Mouse (Mus musculus) forebrain, embryonic 12.5 days (tissue): ENCODE measurements around the gene Sgta. TPM values are rescaled to one million over a fixed set of nuclear protein-coding genes. Genes with fewer than 3 reads are reported as not detected.

ENCODE experiments used
- ATAC-seq: fragments of 200-750 bp; cut with Nextera tagmentation; 2 replicates; pipeline ENCODE4 v1.8.0; 2017; ENCODE audit warnings: moderate TSS enrichment; ENCODE audit not compliant: low FRiP score
- H3K27ac ChIP-seq: fragments of 300-500 bp; sonication (generic); 2 replicates; pipeline ENCODE4 v1.5.1; 2016; ENCODE audit warnings: mild to moderate bottlenecking
- H3K27me3 ChIP-seq: fragments of 300-500 bp; sonication (generic); 2 replicates; pipeline ENCODE4 v1.6.1; 2016; ENCODE audit warnings: mild to moderate bottlenecking
- H3K36me3 ChIP-seq: fragments of 300-500 bp; sonication (generic); replicated peaks from 2 replicates; pipeline ENCODE4 v1.6.1; 2016; ENCODE audit warnings: mild to moderate bottlenecking
- H3K4me1 ChIP-seq: fragments of 300-500 bp; sonication (generic); 2 replicates; pipeline ENCODE4 v1.6.1; 2016
- H3K4me2 ChIP-seq: fragments of 300-500 bp; sonication (generic); 2 replicates; pipeline ENCODE4 v1.6.1; 2016; ENCODE audit warnings: mild to moderate bottlenecking, moderate library complexity
- H3K4me3 ChIP-seq: fragments of 300-500 bp; sonication (generic); replicated peaks from 2 replicates; pipeline ENCODE4 v1.5.1; 2016; ENCODE audit warnings: mild to moderate bottlenecking
- H3K9ac ChIP-seq: fragments of 300-500 bp; sonication (generic); 2 replicates; pipeline ENCODE4 v1.6.1; 2016; ENCODE audit warnings: mild to moderate bottlenecking
- H3K9me3 ChIP-seq: fragments of 300-500 bp; sonication (generic); 2 replicates; pipeline ENCODE4 v1.6.1; 2016
- WGBS: fragments of 180-500 bp; shearing (Covaris S2); methylation state at CpG from one replicate; pipeline ENCODE4 v1.1.7; 2016; 5-methylcytosine and 5-hydroxymethylcytosine counted together
- polyA plus RNA-seq: library from polyadenylated mRNA; unstranded; fragments of >200 nt; fragmentation: Nextera tagmentation; extraction: Ambion mirVana; gene quantifications from 2 replicates; pipeline ENCODE4 v1.2.1, GENCODE M21; 2016

Gene Sgta
- polyA plus RNA-seq, 1 experiment from 2014 or later, result 262 TPM

DNA sequence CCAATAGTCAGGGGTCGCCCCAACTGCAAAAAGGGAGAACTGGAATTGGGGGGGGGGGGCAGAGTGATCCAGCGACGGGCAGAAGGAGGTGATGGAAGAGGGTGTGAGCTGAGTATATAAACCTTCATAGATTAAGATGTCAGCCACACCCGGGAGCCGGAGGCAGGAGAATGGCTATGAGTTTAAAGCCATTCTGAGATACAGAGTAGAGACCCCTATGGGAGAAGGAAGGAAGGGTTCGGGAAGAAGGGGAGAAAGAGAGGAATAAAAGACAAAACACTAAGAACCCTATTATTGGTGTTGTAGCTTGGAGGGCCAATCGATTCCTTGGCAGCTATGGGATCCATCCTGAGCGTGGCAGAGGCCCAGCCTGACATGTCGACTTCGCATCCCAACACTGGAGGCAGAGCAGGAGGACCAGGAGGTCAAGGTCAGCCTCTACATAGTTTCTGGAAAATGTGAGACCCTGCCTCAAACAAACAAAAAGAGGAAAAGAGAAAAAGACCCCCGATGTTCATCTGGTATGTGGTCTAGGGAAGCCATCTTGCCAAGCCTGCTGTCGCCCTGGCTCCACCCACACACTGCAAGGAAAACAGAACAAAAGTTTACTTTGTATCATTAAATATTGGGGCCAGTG lies 34.2 kb downstream of the Sgta start, which contains the start of gene Diras1:
TSS of gene Diras1 (minus strand) at position 24 of the 637 bp plus-strand sequence.
- peak within 1 kb of the TSS; percentile 79 for H3K4me2 ChIP-seq
- peaks cover 8% of the 10 kb centered on the region for H3K36me3 ChIP-seq
- H3K4me1 ChIP-seq, result peaks cover 13% of the 10 kb centered on the region
- no peak for ATAC-seq
- peak within 1 kb of the TSS; percentile 48 for H3K4me3 ChIP-seq
- H3K27me3 ChIP-seq, result peaks cover 54% of the 10 kb centered on the region
- WGBS, result 50% methylated on average over 11 of the region's 12 CpGs
- peak within 1 kb of the TSS; percentile 64 for H3K9ac ChIP-seq
- no peaks in the 10 kb centered on the region for H3K9me3 ChIP-seq
- no peak within 1 kb of the TSS for H3K27ac ChIP-seq

DNA sequence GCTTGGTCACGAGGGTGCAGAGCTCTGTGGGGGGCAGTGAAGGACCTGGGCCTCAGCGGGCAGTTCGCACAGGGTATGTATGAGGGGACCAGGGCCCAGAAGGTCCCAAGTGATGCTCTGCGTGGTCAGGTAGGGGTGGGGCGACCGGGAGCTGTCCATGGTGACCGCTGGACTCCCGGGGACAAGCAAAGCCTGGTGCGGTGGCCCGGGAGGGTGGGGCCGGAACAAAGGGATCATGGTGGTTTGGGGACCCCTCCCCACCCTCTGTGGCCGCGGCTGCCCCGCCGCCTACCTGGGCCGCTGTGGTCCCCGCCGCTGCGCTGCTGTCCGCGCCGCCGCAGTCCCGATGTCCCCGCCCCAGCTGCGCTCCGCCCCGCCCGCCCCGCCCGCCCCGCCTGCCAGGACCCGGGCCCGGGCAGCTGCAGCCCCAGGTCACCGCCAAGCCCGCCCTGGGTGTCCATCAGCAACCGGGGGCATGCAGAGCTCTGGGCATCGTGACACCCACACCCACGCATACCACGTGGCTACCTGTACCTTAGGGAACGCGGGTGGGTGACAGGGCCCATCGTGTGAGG lies 34.8 kb downstream of the Sgta start:
- peaks cover 2% of the 10 kb centered on the region for H3K36me3 ChIP-seq
- H3K27me3 ChIP-seq, result peaks cover 56% of the 10 kb centered on the region
- WGBS, result under 1% methylated on average over 32 of the region's 43 CpGs
- H3K9ac ChIP-seq, result peak overlapping the region; percentile 64
- ATAC-seq, result peak; percentile 63
- H3K27ac ChIP-seq, result no peak overlapping the region
- H3K4me3 ChIP-seq, result peak overlapping the region; percentile 48
- H3K4me2 ChIP-seq, result peak overlapping the region; percentile 79
- H3K9me3 ChIP-seq, result no peaks in the 10 kb centered on the region
- peaks cover 13% of the 10 kb centered on the region for H3K4me1 ChIP-seq

DNA sequence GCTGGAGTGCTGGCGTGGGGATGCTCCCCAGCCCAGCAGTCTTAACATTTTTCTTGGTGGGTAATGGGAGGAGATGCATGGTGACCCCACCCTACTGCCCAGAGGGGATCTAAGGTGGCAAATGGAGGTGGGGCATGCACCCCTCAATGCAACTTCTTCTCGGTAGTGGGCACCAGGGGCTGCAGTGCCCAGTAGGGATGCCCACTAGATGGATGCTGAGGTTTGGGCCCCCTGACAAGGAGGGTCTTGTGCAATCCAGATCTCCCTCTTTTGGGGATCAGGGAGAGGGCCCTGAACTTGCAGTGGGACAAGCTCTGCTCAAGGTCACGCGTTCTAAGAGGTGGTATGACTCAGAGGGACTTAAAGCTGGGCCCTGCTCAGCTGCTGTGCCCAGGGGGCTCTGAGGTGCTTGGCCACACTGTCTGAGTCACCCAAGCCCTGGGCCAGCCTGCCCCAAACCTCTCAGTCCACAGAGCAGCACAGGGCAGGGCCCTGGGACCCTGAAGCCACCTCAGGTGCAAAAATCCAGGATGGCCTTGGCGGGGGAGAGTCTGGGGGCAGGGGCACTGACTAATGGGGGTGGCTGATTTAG lies 35.5 kb downstream of the Sgta start:
- Histone ChIP-seq H3K27me3 (peaks cover 56% of the 10 kb centered on the region), H3K4me2 (peak overlapping the region; percentile 79), H3K9me3 (no peaks in the 10 kb centered on the region), H3K4me1 (peaks cover 13% of the 10 kb centered on the region), H3K4me3 (peak overlapping the region; percentile 48), H3K9ac (peak overlapping the region; percentile 64; the same call in 1 of the 2 replicates), H3K27ac (no peak overlapping the region), H3K36me3 (no peaks in the 10 kb centered on the region)
- 77% methylated on average over 5 of the region's 5 CpGs for WGBS
- ATAC-seq, result peak; percentile 5; the same call in 1 of the 2 replicates

DNA sequence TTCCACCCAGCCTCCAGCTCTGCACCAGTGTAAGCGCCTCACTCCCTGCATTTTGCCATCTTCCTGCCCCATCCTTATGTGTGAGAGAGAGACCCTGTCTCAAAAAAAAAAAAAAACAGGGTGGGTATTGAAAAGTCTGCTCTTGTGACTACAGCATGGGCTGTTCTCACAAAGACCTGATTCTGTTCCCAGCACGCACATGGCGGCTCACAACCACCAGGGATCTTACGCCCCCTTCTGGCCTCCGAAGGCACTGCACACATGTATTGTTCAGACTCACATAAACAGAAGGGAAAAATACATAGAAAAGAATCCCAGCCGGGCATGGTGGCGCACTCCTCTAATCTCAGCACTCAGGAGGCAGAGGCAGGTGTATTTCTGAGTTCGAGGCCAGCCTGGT lies 37.2 kb downstream of the Sgta start:
- peaks cover 56% of the 10 kb centered on the region for H3K27me3 ChIP-seq
- peaks cover 11% of the 10 kb centered on the region for H3K4me1 ChIP-seq
- H3K4me3 ChIP-seq, result no peak overlapping the region
- 68% methylated on average over 8 of the region's 8 CpGs for WGBS
- no peak overlapping the region for H3K27ac ChIP-seq
- no peaks in the 10 kb centered on the region for H3K9me3 ChIP-seq
- ATAC-seq, result no peak
- H3K4me2 ChIP-seq, result no peak overlapping the region
- H3K9ac ChIP-seq, result no peak overlapping the region
- H3K36me3 ChIP-seq, result no peaks in the 10 kb centered on the region

DNA sequence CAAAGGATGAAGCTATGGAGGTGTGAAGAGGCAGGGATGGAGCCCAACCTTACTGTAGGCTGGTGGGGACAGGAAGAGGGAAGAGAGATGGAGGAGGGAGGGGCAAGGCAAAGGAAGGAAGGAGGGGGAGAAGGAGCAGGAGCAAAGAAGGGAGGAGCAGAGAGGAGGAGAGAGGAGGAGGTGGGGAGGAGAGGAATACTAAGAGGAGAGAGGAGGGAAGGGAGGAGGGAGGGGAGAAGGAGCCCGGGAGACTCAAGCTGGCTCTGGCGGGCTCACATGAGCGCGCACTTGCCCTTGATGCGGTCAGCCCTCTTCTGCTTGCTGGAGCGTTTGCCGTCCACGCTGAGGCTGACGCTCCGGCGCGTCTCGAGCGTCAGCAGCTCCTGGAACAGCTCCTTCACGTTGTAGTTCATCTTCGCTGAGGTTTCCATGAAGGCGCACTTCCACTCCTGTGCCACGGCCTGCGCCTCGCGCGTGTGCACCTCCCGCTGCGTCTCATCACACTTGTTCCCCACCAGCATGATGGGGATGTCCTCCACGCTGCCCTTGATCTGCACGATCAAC lies 38.4 kb downstream of the Sgta start:
- Histone ChIP-seq H3K9ac (no peak overlapping the region), H3K9me3 (no peaks in the 10 kb centered on the region), H3K4me3 (no peak overlapping the region), H3K27me3 (peaks cover 50% of the 10 kb centered on the region), H3K4me1 (peaks cover 11% of the 10 kb centered on the region), H3K36me3 (no peaks in the 10 kb centered on the region), H3K4me2 (no peak overlapping the region), H3K27ac (no peak overlapping the region)
- no peak for ATAC-seq
- 24% methylated on average over 26 of the region's 26 CpGs for WGBS

DNA sequence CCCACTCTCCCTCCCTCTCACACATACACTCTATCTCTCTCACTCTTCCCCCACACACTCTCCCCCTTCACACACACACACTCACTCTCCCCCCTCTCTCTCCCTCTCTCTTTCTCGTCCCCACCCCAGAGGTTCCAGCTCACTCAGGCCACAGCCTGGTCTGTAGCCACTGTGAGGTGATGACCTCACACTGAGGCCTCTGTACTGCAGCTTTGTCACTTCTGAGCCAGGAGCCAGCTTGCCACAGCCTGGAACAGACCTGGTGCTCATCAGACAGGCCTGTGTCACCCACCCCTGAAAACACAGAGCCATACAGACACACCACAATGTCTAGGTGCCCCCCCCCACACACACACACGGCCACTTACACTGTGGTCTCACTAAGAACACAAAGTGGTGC lies 39.8 kb downstream of the Sgta start:
- peaks cover 43% of the 10 kb centered on the region for H3K27me3 ChIP-seq
- H3K36me3 ChIP-seq, result no peaks in the 10 kb centered on the region
- ATAC-seq, result no peak
- no peak overlapping the region for H3K9ac ChIP-seq
- H3K9me3 ChIP-seq, result no peaks in the 10 kb centered on the region
- WGBS, result 55% methylated on average over 2 of the region's 2 CpGs
- no peak overlapping the region for H3K4me2 ChIP-seq
- H3K27ac ChIP-seq, result no peak overlapping the region
- no peak overlapping the region for H3K4me3 ChIP-seq
- H3K4me1 ChIP-seq, result peaks cover 9% of the 10 kb centered on the region

DNA sequence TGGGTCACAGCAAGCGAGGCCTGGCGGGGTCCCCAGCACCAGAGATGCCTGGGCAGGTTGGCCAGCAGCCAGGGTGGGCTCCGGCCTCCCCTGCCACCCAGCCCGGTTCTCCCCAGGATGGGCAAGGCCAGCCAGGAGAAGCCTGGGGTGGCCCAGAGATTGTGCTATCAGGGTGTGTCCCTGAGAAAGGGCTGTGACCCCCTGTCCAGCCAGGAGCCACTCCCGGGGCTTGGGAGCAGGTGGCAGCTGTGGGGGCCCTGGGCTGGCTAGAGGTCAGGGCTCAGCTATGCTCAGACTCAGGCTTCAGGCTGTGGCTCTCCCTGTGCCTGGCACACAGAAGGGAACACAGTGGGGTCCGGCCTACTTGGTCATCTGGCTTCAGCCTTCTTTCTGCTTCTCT lies 40.3 kb downstream of the Sgta start:
- no peak overlapping the region for H3K9ac ChIP-seq
- ATAC-seq, result no peak
- H3K9me3 ChIP-seq, result no peaks in the 10 kb centered on the region
- no peak overlapping the region for H3K4me2 ChIP-seq
- 73% methylated on average over 6 of the region's 6 CpGs for WGBS
- H3K27ac ChIP-seq, result no peak overlapping the region
- H3K27me3 ChIP-seq, result peaks cover 38% of the 10 kb centered on the region
- peaks cover 4% of the 10 kb centered on the region for H3K4me1 ChIP-seq
- H3K36me3 ChIP-seq, result no peaks in the 10 kb centered on the region
- no peak overlapping the region for H3K4me3 ChIP-seq

DNA sequence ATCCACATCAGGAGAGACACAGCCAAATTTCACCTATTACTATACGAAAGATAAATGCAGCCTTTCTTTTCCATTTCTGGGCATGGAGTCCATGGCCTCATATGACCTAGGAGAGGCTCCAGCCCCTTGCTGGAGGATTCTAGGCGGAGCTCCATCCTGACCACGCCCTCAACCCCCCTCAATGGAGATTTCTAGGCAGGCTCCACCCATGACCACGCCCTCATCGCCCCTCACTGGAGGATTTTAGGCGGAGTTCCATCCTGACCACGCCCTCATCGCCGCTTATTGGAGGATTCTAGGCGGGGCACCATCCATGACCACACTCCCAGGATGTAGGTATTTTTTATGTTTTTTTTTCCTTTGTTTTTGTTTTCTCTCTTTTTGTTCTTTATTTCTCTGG lies 41.7 kb downstream of the Sgta start:
- 44% methylated on average over 10 of the region's 10 CpGs for WGBS
- Histone ChIP-seq H3K9ac (no peak overlapping the region), H3K36me3 (no peaks in the 10 kb centered on the region), H3K4me1 (peaks cover 9% of the 10 kb centered on the region), H3K4me2 (no peak overlapping the region), H3K9me3 (no peaks in the 10 kb centered on the region), H3K27me3 (peaks cover 24% of the 10 kb centered on the region), H3K4me3 (no peak overlapping the region), H3K27ac (no peak overlapping the region)
- ATAC-seq, result no peak

DNA sequence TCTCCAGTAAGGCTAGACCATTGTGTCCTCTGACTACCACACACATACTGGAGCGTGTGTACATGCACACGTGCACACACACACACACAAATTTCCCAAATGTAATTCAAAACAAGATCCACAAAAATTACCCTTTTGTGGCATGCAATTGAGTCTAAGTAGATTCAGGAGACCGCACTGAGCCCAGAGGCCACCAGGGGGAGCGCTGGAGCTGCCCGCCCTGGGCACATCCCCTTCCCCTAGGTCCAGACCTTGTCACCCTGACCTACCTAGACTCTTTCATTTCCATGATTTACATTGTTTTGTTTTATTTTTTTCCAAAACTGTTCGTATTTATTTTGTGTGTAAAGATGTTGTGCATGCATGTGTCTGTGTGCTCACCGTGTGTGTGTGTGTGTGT lies 43.3 kb downstream of the Sgta start:
- H3K9me3 ChIP-seq, result no peaks in the 10 kb centered on the region
- H3K27ac ChIP-seq, result no peak overlapping the region
- no peaks in the 10 kb centered on the region for H3K36me3 ChIP-seq
- no peak for ATAC-seq
- H3K9ac ChIP-seq, result no peak overlapping the region
- H3K4me1 ChIP-seq, result peaks cover 9% of the 10 kb centered on the region
- no peak overlapping the region for H3K4me2 ChIP-seq
- H3K27me3 ChIP-seq, result peaks cover 11% of the 10 kb centered on the region
- WGBS, result 10% methylated on average over 7 of the region's 7 CpGs
- H3K4me3 ChIP-seq, result no peak overlapping the region

DNA sequence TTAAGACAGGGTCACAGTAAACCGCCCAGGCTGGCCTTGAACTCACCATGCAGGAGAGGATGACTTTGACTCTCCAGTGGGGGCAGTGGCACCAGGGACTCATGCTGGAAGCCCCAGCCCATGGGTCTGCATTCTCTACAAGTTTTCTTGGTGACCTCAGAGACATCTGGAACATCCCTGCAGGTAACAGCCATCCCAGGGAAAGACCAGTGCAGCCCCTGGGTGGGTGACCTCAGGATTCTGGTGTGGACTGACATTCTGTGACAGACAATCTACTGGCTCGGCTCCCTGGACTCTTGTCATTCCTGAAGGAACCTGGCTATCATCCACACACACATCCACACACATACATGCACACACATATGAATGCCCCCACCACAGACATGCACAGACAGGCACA lies 44.3 kb downstream of the Sgta start:
- H3K4me3 ChIP-seq, result no peak overlapping the region
- no peaks in the 10 kb centered on the region for H3K36me3 ChIP-seq
- no peak for ATAC-seq
- peaks cover 2% of the 10 kb centered on the region for H3K27me3 ChIP-seq
- no peaks in the 10 kb centered on the region for H3K9me3 ChIP-seq
- no peak overlapping the region for H3K9ac ChIP-seq
- no peak overlapping the region for H3K27ac ChIP-seq
- WGBS, result 83% methylated on average over 2 of the region's 2 CpGs
- H3K4me2 ChIP-seq, result no peak overlapping the region
- H3K4me1 ChIP-seq, result peaks cover 9% of the 10 kb centered on the region

DNA sequence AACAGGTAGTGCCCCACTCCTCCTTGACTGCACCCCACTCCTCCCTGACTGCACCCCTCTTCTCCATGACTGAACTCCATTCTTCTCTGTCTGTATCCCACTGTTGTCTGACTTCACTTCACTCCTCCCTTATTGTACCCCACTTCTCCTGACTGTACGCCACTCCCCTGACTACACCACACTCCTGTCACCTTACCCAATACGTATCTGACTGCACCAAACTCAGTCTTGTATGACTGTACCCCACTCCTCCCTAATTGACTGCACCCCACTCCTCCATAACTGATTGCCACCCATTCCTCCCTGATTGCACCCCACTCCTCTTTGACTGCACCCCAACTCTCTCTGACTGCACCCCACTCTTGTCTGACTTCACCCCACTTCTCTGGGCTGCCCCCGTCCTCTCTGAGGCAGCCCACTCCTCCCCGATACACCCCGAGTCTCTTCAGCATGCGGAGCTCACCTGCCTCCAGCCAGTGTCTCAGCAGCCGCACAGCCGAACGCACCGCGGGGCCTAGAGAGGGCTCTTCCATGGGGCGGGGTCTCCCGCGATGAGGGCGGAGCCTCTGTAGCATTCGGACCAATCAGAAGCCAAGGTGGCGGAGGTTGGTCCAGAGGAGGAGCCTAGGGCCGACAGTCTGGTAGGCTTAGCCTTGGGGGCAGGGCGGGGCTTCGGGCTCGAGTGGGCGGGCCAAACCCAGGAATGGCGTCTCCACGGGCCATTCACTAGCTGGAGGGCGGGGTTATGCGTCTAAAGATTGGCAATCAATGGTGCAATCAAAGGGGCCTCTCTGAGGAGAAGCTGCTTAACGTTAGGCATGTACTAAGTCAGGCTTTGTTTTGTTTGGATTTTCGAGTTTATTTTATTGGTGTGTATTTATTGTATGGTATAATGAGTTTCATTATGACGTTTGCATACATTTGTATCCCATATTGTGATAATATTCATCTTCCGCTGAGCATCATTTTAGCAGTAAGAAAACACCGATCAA lies 45.3 kb downstream of the Sgta start, which contains the start of gene Gng7:
TSS of gene Gng7 (minus strand) at position 553 of the 992 bp plus-strand sequence.
- Histone ChIP-seq H3K4me1 (peaks cover 9% of the 10 kb centered on the region), H3K4me3 (peak within 1 kb of the TSS; percentile 40), H3K9ac (peak within 1 kb of the TSS; percentile 57), H3K9me3 (no peaks in the 10 kb centered on the region), H3K4me2 (peak within 1 kb of the TSS; percentile 62), H3K27ac (no peak within 1 kb of the TSS), H3K36me3 (no peaks in the 10 kb centered on the region), H3K27me3 (no peaks in the 10 kb centered on the region; the same call in 1 of the 2 replicates)
- peak; percentile 98 for ATAC-seq
- 10% methylated on average over 31 of the region's 31 CpGs for WGBS
